Mouse (Mus musculus): Measurements from ENCODE around the gene Dab2.

GRCm38 (mm10) chr15:6466995-6467394 is 167.4 kb downstream of the Dab2 start:
- TF ChIP-seq EP300 (IDR thresholded peaks at IDR 0.05; ENCODE audit: insufficient read depth, low read depth, low read length) (no peak), CTCF (IDR thresholded peaks at IDR 0.05; ENCODE audit: low read depth, low read length) (no peak), POLR2A (IDR thresholded peaks at IDR 0.05; ENCODE audit: insufficient read depth, low read length) (no peak)

All from ES-Bruce4 (cell line).